Mouse (Mus musculus) thymus, adult 2 months (tissue): ENCODE data around the gene Dmrtb1.

Source experiments
- CTCF ChIP-seq: fragments of 200-500 bp; IDR thresholded peaks from 2 replicates; pipeline ENCODE4 v1.5.1; 2012; ENCODE audit warnings: mild to moderate bottlenecking, control low read depth, low read length, moderate library complexity, borderline replicate concordance; ENCODE audit not compliant: control insufficient read depth, poor library complexity, insufficient read depth; ENCODE audit errors: extremely low read depth
- POLR2A ChIP-seq: fragments of 200-500 bp; IDR thresholded peaks from 2 replicates; pipeline ENCODE4 v1.6.1; 2012; ENCODE audit warnings: mild to moderate bottlenecking, low read length, control low read depth, moderate library complexity; ENCODE audit not compliant: control insufficient read depth, poor library complexity, insufficient read depth; ENCODE audit errors: extremely low read depth

DNA sequence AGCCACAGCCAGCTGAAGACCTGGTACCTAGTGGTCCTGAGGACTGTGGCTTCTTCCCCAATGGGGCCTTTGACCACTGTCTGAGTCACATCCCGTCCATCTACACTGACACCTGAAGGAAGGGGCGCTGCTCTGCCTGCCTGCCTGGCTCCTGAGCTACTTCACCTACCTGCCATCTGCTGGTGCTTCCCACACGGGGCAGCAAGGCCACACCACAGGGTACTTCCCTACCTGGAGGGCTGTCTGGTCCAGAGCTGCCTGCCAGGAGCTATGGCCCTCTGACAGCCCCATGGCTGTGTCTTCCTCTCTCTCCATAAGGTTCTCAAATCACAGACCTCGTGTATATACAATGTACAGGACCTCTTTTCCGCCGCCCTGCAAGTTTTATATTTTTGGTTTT, 49.4 kb downstream of the Dmrtb1 start:
- TF ChIP-seq POLR2A (no peak), CTCF (no peak)
